Mouse (Mus musculus): ENCODE measurements around the gene Bcas1. TPM values are rescaled to one million over a fixed set of nuclear protein-coding genes. Genes with fewer than 3 reads are reported as not detected.
"Not testable (repeated sequence)": the region's sequence is repeated elsewhere in the genome, so short reads cannot be mapped to it uniquely, and the experiment has no call there.

Bcas1 gene
- polyA plus RNA-seq, 1 experiment from 2014 or later = 1.1 TPM

DNA sequence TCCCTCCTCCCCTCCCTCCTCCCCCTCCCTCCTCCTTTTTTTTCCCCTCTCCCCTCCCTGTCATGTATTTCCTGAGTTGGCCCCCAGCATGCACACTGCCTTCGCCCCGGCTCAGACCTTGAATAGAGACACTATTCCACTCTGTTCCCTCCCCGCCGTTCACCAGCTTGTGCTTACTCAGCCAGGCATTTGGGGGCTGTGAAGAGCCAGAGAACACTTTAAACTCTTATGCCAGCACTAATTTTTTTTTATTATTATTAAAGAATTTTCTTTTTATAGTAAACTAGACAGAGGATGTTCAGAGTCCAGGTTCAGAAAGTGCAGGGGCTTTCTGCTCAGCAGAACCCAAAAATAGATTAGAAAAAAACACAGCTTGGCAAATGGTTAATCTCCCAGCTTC, 37.2 kb upstream of the Bcas1 start:
- Histone ChIP-seq H3K27ac (replicated peaks; ENCODE audit: low read depth, low read length) (no peak overlapping the region), H3K9me3 (replicated peaks; ENCODE audit: control insufficient read depth, low read length) (no peaks in the 10 kb centered on the region), H3K4me1 (ENCODE audit: control insufficient read depth, insufficient read depth, low read length) (peaks cover 2% of the 10 kb centered on the region; the same call in 1 of the 2 replicates), H3K36me3 (replicated peaks; ENCODE audit: control insufficient read depth, insufficient read depth, low read depth, low read length) (no peaks in the 10 kb centered on the region), H3K4me2 (ENCODE audit: low read depth, low read length) (no peak overlapping the region), H3K4me3 (ENCODE audit: low read depth, low read length) (no peak overlapping the region), H3K27me3 (ENCODE audit: control insufficient read depth, insufficient read depth, low read length) (no peaks in the 10 kb centered on the region), H3K9ac (replicated peaks; ENCODE audit: low read length) (no peak overlapping the region)
- 24% methylated on average over 4 of the region's 4 CpGs for WGBS
- ATAC-seq (replicated peaks; ENCODE audit: insufficient number of reproducible peaks, low FRiP score, low TSS enrichment, low read depth) (no peak), DNase-seq (ENCODE audit: low spot score) (no peak)

- ATAC-seq (replicated peaks; ENCODE audit: insufficient number of reproducible peaks, low FRiP score, low TSS enrichment, low read depth) (no peak), DNase-seq (ENCODE audit: low spot score) (no peak)
- no peaks in the 10 kb centered on the region for H3K27me3 ChIP-seq (ENCODE audit: control insufficient read depth, insufficient read depth, low read length)
- 63% methylated on average over 7 of the region's 7 CpGs for WGBS
- H3K4me1 ChIP-seq (ENCODE audit: control insufficient read depth, insufficient read depth, low read length) = peaks cover 5% of the 10 kb centered on the region; the same call in 1 of the 2 replicates
- no peak overlapping the region for H3K4me3 ChIP-seq (ENCODE audit: low read depth, low read length)
- no peak overlapping the region for H3K9ac ChIP-seq (replicated peaks; ENCODE audit: low read length)
- no peak overlapping the region for H3K4me2 ChIP-seq (ENCODE audit: low read depth, low read length)
- H3K27ac ChIP-seq (replicated peaks; ENCODE audit: low read depth, low read length) = no peak overlapping the region
- no peaks in the 10 kb centered on the region for H3K36me3 ChIP-seq (replicated peaks; ENCODE audit: control insufficient read depth, insufficient read depth, low read depth, low read length)
- H3K9me3 ChIP-seq (replicated peaks; ENCODE audit: control insufficient read depth, low read length) = no peaks in the 10 kb centered on the region
Observed at GRCm38 (mm10) chr2:170461652-170462051, 34.0 kb upstream of the Bcas1 start.

DNA sequence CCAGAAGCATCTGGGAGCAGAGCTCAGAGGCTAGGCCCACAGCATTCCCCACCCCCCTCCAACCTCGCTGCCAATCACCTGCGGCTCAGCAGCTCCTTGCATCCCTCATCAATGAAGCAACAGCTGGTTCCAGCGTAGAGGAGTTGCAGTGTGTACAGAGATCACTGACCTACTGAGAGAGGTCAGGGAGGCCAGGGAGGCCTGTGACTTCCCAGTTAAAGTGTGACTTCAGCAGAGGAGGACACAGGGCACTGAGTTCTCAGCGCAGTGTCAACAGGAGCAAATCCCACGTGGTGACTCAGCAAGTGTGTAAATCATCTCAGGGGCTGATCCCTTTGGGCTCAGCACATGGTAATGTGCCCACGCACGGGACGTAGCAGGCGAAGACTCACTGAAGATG, 32.2 kb upstream of the Bcas1 start:
- 0 out of 2 replicates have a peak, but pooled peaks have one; percentile 23 for ATAC-seq (replicated peaks; ENCODE audit: insufficient number of reproducible peaks, low FRiP score, low TSS enrichment, low read depth)
- Histone ChIP-seq H3K4me2 (ENCODE audit: low read depth, low read length) (no peak overlapping the region), H3K27ac (replicated peaks; ENCODE audit: low read depth, low read length) (no peak overlapping the region), H3K9me3 (replicated peaks; ENCODE audit: control insufficient read depth, low read length) (no peaks in the 10 kb centered on the region), H3K4me1 (ENCODE audit: control insufficient read depth, insufficient read depth, low read length) (peaks cover 5% of the 10 kb centered on the region; the same call in 1 of the 2 replicates), H3K36me3 (replicated peaks; ENCODE audit: control insufficient read depth, insufficient read depth, low read depth, low read length) (no peaks in the 10 kb centered on the region), H3K27me3 (ENCODE audit: control insufficient read depth, insufficient read depth, low read length) (no peaks in the 10 kb centered on the region), H3K4me3 (ENCODE audit: low read depth, low read length) (no peak overlapping the region), H3K9ac (replicated peaks; ENCODE audit: low read length) (no peak overlapping the region)
- DNase-seq (ENCODE audit: low spot score) = peak; percentile 47
- 33% methylated on average over 9 of the region's 9 CpGs for WGBS

GRCm38 (mm10) chr2:170459183-170459582, 31.5 kb upstream of the Bcas1 start:
- DNase-seq (ENCODE audit: low spot score) (no peak), ATAC-seq (replicated peaks; ENCODE audit: insufficient number of reproducible peaks, low FRiP score, low TSS enrichment, low read depth) (no peak)
- no peak overlapping the region for H3K9ac ChIP-seq (replicated peaks; ENCODE audit: low read length)
- no peak overlapping the region for H3K4me3 ChIP-seq (ENCODE audit: low read depth, low read length)
- H3K9me3 ChIP-seq (replicated peaks; ENCODE audit: control insufficient read depth, low read length) = no peaks in the 10 kb centered on the region
- H3K4me1 ChIP-seq (ENCODE audit: control insufficient read depth, insufficient read depth, low read length) = peaks cover 5% of the 10 kb centered on the region; the same call in 1 of the 2 replicates
- H3K27me3 ChIP-seq (ENCODE audit: control insufficient read depth, insufficient read depth, low read length) = no peaks in the 10 kb centered on the region
- H3K36me3 ChIP-seq (replicated peaks; ENCODE audit: control insufficient read depth, insufficient read depth, low read depth, low read length) = no peaks in the 10 kb centered on the region
- no peak overlapping the region for H3K4me2 ChIP-seq (ENCODE audit: low read depth, low read length)
- H3K27ac ChIP-seq (replicated peaks; ENCODE audit: low read depth, low read length) = no peak overlapping the region
- WGBS = 66% methylated on average over 10 of the region's 10 CpGs

- H3K27ac ChIP-seq (replicated peaks; ENCODE audit: low read depth, low read length); H3K36me3 ChIP-seq (replicated peaks; ENCODE audit: control insufficient read depth, insufficient read depth, low read depth, low read length); H3K9ac ChIP-seq (replicated peaks; ENCODE audit: low read length); ATAC-seq (replicated peaks; ENCODE audit: insufficient number of reproducible peaks, low FRiP score, low TSS enrichment, low read depth); H3K4me3 ChIP-seq (ENCODE audit: low read depth, low read length); H3K4me1 ChIP-seq (ENCODE audit: control insufficient read depth, insufficient read depth, low read length); H3K4me2 ChIP-seq (ENCODE audit: low read depth, low read length); H3K9me3 ChIP-seq (replicated peaks; ENCODE audit: control insufficient read depth, low read length); DNase-seq (ENCODE audit: low spot score); H3K27me3 ChIP-seq (ENCODE audit: control insufficient read depth, insufficient read depth, low read length): not testable (repeated sequence)
- WGBS = 26% methylated on average over 3 of the region's 4 CpGs
Observed at GRCm38 (mm10) chr2:170453809-170454208, 26.2 kb upstream of the Bcas1 start.

DNA sequence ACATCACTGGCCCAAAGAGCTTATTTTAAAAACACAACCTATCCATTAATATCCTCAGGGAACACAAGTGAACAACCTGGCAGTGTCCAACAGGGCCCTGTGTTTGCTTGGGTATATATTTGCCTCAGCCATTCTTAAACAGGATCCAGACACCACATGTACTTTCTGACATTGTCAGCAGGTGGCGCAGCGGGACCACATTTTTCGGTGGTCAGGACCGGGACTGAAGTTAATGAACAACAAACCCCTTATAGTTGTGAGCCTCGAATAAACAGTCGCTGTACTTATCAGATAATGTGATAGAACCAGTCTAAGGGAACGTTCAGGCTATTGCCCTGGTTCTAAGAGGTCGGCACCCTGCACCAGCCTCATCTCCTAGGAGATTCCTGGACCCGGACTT, 23.3 kb upstream of the Bcas1 start:
- ATAC-seq (replicated peaks; ENCODE audit: insufficient number of reproducible peaks, low FRiP score, low TSS enrichment, low read depth) = 0 out of 2 replicates have a peak, but pooled peaks have one; percentile 65

DNA sequence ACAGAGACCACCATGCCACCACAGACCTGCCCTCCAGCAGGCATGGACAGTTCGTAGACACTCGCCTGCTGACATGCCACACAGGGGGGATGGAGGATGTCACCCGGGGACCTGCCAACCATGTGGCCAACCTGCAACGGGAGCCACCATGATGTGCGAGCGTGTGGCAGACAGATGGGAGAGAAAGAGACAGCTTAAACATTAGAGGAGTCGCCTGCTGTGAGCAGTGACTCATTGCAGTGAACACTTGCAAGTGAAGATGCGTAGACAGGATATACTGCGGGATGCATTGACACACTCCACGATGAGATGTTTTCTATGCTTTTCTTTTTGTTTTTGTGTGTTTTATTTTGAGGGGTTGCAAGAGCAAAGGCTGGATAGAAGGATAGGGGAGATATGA, 20.0 kb upstream of the Bcas1 start:
- Histone ChIP-seq H3K9ac (replicated peaks; ENCODE audit: low read length) (no peak overlapping the region), H3K4me1 (ENCODE audit: control insufficient read depth, insufficient read depth, low read length) (no peaks in the 10 kb centered on the region), H3K4me3 (ENCODE audit: low read depth, low read length) (no peak overlapping the region), H3K27ac (replicated peaks; ENCODE audit: low read depth, low read length) (no peak overlapping the region), H3K36me3 (replicated peaks; ENCODE audit: control insufficient read depth, insufficient read depth, low read depth, low read length) (no peaks in the 10 kb centered on the region), H3K4me2 (ENCODE audit: low read depth, low read length) (no peak overlapping the region), H3K9me3 (replicated peaks; ENCODE audit: control insufficient read depth, low read length) (no peaks in the 10 kb centered on the region), H3K27me3 (ENCODE audit: control insufficient read depth, insufficient read depth, low read length) (no peaks in the 10 kb centered on the region)
- DNase-seq (ENCODE audit: low spot score) (no peak), ATAC-seq (replicated peaks; ENCODE audit: insufficient number of reproducible peaks, low FRiP score, low TSS enrichment, low read depth) (no peak)
- 71% methylated on average over 10 of the region's 10 CpGs for WGBS

More for the DNA sequence above, 23.3 kb upstream of the Bcas1 start:
- H3K27me3 ChIP-seq (ENCODE audit: control insufficient read depth, insufficient read depth, low read length) = no peaks in the 10 kb centered on the region
- H3K36me3 ChIP-seq (replicated peaks; ENCODE audit: control insufficient read depth, insufficient read depth, low read depth, low read length) = no peaks in the 10 kb centered on the region
- 11% methylated on average over 9 of the region's 9 CpGs for WGBS
- H3K27ac ChIP-seq (replicated peaks; ENCODE audit: low read depth, low read length) = no peak overlapping the region
- DNase-seq (ENCODE audit: low spot score) = peak; percentile 86
- no peak overlapping the region for H3K9ac ChIP-seq (replicated peaks; ENCODE audit: low read length)
- no peak overlapping the region for H3K4me2 ChIP-seq (ENCODE audit: low read depth, low read length)
- no peaks in the 10 kb centered on the region for H3K9me3 ChIP-seq (replicated peaks; ENCODE audit: control insufficient read depth, low read length)
- H3K4me1 ChIP-seq (ENCODE audit: control insufficient read depth, insufficient read depth, low read length) = no peaks in the 10 kb centered on the region
- H3K4me3 ChIP-seq (ENCODE audit: low read depth, low read length) = no peak overlapping the region

DNA sequence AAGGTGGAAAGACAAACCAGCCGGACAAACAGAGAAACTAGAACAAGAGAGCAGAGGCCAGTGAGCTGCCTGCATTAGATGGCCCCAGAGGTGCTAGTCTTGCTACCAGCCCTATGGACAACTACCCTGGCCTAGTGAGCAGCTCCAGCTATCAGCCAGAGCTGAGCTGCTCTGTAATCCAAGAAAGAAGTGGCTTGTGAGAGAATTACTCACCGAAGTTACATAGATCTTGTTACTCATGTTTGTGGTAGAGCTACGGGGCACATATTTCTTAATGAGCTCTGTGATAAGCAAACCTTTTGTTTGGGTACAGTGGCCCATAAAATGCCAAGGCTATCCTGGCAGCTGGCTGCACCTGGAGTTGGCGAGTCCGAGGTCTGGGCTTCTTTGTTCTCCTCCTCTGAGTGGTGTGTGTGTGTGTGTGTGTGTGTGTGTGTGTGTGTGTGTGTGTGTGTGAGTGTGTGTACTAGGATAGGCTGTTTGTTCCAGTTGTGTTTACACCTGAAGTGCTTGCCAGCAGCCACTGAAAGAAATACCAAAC, 19.3 kb upstream of the Bcas1 start:
- Histone ChIP-seq H3K27ac (replicated peaks; ENCODE audit: low read depth, low read length) (no peak overlapping the region), H3K9ac (replicated peaks; ENCODE audit: low read length) (no peak overlapping the region), H3K4me2 (ENCODE audit: low read depth, low read length) (no peak overlapping the region), H3K27me3 (ENCODE audit: control insufficient read depth, insufficient read depth, low read length) (no peaks in the 10 kb centered on the region), H3K4me3 (ENCODE audit: low read depth, low read length) (no peak overlapping the region), H3K4me1 (ENCODE audit: control insufficient read depth, insufficient read depth, low read length) (no peaks in the 10 kb centered on the region), H3K9me3 (replicated peaks; ENCODE audit: control insufficient read depth, low read length) (no peaks in the 10 kb centered on the region), H3K36me3 (replicated peaks; ENCODE audit: control insufficient read depth, insufficient read depth, low read depth, low read length) (no peaks in the 10 kb centered on the region)
- 77% methylated on average over 5 of the region's 5 CpGs for WGBS
- ATAC-seq (replicated peaks; ENCODE audit: insufficient number of reproducible peaks, low FRiP score, low TSS enrichment, low read depth) (no peak), DNase-seq (ENCODE audit: low spot score) (no peak)

All from embryonic facial prominence, embryonic 11.5 days (tissue).